Mouse (Mus musculus) heart, adult 2 months (tissue): ENCODE results near the gene Cd81. TPM values are rescaled to one million over a fixed set of nuclear protein-coding genes. Genes with fewer than 3 reads are reported as not detected.

Source experiments
- DNase-seq, 2 experiments: peaks; one replicate each; pipeline ENCODE4 v3.0.0; 2021
- H3K27ac ChIP-seq: fragments of 200-600 bp; 2 replicates; pipeline ENCODE4 v1.8.1; 2022
- H3K27me3 ChIP-seq: fragments of 200-500 bp; 2 replicates; pipeline ENCODE4 v1.6.1; 2012; ENCODE audit warnings: mild to moderate bottlenecking, low read length, inconsistent platforms, mixed read lengths; ENCODE audit not compliant: control insufficient read depth, insufficient read depth
- H3K36me3 ChIP-seq: fragments of 200-500 bp; 2 replicates; pipeline ENCODE4 v1.6.1; 2012; ENCODE audit warnings: low read length, inconsistent platforms; ENCODE audit not compliant: control insufficient read depth, insufficient read depth
- H3K4me1 ChIP-seq: fragments of 200-500 bp; 2 replicates; pipeline ENCODE4 v1.6.1; 2011; ENCODE audit warnings: low read length; ENCODE audit not compliant: control insufficient read depth, insufficient read depth
- H3K4me3 ChIP-seq: fragments of 200-600 bp; 2 replicates; pipeline ENCODE4 v1.8.1; 2022
- H3K79me2 ChIP-seq: fragments of 200-500 bp; replicated peaks from 2 replicates; pipeline ENCODE4 v1.6.1; 2012; ENCODE audit warnings: mild to moderate bottlenecking, inconsistent platforms, low read length, moderate library complexity, mixed read lengths; ENCODE audit not compliant: control insufficient read depth, insufficient read depth
- H3K9ac ChIP-seq: fragments of 200-500 bp; 2 replicates; pipeline ENCODE4 v1.6.1; 2012; ENCODE audit warnings: low read depth, mild to moderate bottlenecking, control low read depth, inconsistent platforms, low read length, mixed read lengths
- CTCF ChIP-seq: fragments of 200-600 bp; IDR thresholded peaks from 2 replicates; pipeline ENCODE4 v1.8.1; 2022; ENCODE audit warnings: antibody characterized with exemption, mild to moderate bottlenecking, moderate library complexity
- EP300 ChIP-seq: fragments of 200-500 bp; IDR thresholded peaks from 2 replicates; pipeline ENCODE4 v1.6.1; 2011; ENCODE audit warnings: low read depth, low read length, control low read depth; ENCODE audit not compliant: insufficient read depth
- POLR2A ChIP-seq: fragments of 200-500 bp; IDR thresholded peaks from 2 replicates; pipeline ENCODE4 v1.6.1; 2011; ENCODE audit warnings: mild to moderate bottlenecking, low read depth, low read length, control low read depth; ENCODE audit not compliant: insufficient read depth
- WGBS: fragments of 180-500 bp; shearing (Covaris S2); methylation state at CpG from one replicate; pipeline ENCODE4 v1.1.7; 2018; 5-methylcytosine and 5-hydroxymethylcytosine counted together
- intact Hi-C: fragments of 180-260 bp; cut with DNase I; formaldehyde crosslinking; loops from one replicate; pipeline ENCODE4 v1.15.1; 2025
- polyA plus RNA-seq: library from polyadenylated mRNA; depleted of rRNA; stranded (reverse); fragments of >200 nt; gene quantifications from 2 replicates; pipeline ENCODE4 v1.2.3, GENCODE M21; 2012
- total RNA-seq, 2 experiments: library from RNA; stranded (reverse); gene quantifications; 2 replicates each; pipeline ENCODE4 v1.2.3; 2021

Gene Cd81
- total and polyA plus RNA-seq, 3 experiments = 424 to 641 (median 434) TPM

DNA sequence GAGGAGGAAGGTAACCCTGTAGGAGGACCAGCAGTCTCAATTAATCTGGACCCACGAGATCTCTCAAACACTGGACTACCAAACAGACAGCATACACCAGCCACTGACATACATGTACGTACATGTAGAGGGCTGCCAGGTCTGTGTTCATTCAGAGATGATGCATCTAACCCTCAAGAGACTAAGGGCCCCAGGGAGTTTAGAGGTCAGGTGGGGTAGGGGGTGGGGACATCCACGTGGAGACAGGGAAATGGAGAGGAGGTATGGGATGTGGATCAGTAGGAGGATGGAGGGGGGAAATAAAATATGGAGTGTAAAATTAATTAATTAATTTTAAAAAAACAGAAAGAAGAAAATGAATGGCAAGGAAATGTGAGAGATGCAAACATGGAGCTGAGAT is 15.8 kb upstream of the Cd81 start:
- no peak for DNase-seq
- H3K4me3 ChIP-seq = no peak overlapping the region
- H3K79me2 ChIP-seq = no peaks in the 10 kb centered on the region
- no peak overlapping the region for H3K27ac ChIP-seq
- no peak overlapping the region for H3K9ac ChIP-seq
- peaks cover 9% of the 10 kb centered on the region for H3K36me3 ChIP-seq
- intact Hi-C loops = no loop called here
- H3K27me3 ChIP-seq = no peaks in the 10 kb centered on the region
- 90% methylated on average over 3 of the region's 3 CpGs for WGBS
- no peak for TF ChIP-seq CTCF
- no peak for TF ChIP-seq POLR2A
- no peak for TF ChIP-seq EP300
- H3K4me1 ChIP-seq = peaks cover 19% of the 10 kb centered on the region

DNA sequence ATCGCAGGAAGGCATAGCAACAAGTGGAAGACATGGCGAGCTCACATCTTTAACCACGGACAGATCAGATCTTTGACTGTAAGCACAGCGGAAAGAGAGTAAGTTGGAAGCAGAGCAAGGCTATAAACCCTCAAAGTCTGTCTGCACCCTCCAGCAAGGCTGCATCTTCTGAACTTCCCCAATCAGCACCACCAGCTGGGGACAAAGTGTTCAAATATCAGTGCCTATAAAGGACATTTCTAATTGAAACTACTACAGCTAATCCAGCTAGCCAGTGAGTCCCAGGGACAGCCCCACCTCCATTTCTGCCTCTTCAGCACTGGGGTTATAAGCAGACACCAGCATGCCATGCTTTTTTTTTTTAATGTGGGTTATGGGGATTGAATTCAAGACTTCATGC is 15.2 kb upstream of the Cd81 start:
- Histone ChIP-seq H3K4me1 (peaks cover 23% of the 10 kb centered on the region), H3K4me3 (no peak overlapping the region), H3K36me3 (peaks cover 9% of the 10 kb centered on the region), H3K9ac (no peak overlapping the region), H3K27ac (no peak overlapping the region), H3K79me2 (no peaks in the 10 kb centered on the region), H3K27me3 (no peaks in the 10 kb centered on the region)
- TF ChIP-seq POLR2A = no peak
- TF ChIP-seq CTCF = no peak
- no peak for TF ChIP-seq EP300
- no peak for DNase-seq
- intact Hi-C loops = no loop called here
- 91% methylated on average over 4 of the region's 4 CpGs for WGBS

DNA sequence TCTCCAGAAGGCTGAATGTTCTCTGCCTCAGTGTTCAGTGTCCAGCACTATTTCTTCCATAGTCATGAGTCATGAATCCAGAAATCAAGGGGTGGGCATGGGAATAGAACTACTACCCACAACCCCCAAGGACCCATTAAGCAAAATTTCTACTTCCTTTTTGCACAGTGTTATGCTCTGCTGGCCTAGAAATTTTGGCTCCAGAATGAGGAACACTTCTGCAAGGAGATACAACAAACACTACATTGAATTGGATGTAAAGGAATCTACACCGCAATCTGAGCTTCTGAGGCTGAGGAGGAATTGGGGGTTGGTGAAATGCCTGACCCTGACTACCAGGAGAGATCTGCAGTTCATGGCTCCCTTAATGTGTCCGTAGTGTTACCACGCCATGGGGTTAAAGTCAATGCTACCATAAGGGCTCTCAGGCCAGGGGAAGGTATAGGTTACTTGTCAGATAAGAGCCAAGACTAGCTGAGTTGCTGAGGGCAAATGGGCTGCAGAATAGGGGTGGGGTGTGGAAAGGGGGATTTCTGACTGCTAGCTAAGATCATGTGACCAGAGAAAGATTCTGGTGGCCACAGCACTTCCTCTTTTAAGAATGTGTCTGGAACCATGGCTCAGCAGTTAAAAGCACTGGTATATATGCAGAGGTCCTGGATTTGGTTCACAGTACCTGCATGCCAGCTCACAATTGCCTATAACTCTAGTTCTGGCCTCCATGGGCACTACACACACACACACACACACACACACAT is 14.2 kb upstream of the Cd81 start:
- intact Hi-C loops = no loop called here
- Histone ChIP-seq H3K9ac (no peak overlapping the region), H3K27me3 (no peaks in the 10 kb centered on the region), H3K27ac (no peak overlapping the region), H3K79me2 (no peaks in the 10 kb centered on the region), H3K4me1 (peaks cover 31% of the 10 kb centered on the region), H3K36me3 (peaks cover 7% of the 10 kb centered on the region), H3K4me3 (no peak overlapping the region)
- DNase-seq = peak in 1 of 2 experiments; percentile 20
- TF ChIP-seq CTCF (no peak), POLR2A (no peak), EP300 (no peak)
- WGBS = 87% methylated on average over 3 of the region's 3 CpGs

DNA sequence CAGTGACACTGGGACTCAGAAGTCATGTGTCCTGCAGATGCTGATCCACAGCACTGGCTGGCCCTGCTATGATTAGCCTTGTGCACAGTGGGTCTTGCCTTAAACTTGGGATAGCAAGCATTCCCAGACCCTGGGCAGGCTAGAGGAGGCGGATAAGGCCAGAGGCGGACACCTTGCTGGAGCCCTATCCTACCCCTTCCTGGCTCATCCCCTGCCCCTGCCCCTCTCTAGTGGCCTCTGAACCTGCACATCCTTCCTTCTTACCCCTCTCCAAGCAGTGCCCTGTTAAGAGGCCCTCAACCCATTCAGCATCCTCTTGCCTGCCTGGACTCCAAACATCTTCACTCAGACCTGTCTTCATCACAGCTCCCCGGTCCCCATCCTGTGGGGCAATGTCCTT is 12.0 kb upstream of the Cd81 start:
- Histone ChIP-seq H3K27me3 (no peaks in the 10 kb centered on the region), H3K4me3 (no peak overlapping the region), H3K36me3 (no peaks in the 10 kb centered on the region), H3K27ac (peak overlapping the region; percentile 90), H3K4me1 (peaks cover 24% of the 10 kb centered on the region), H3K79me2 (no peaks in the 10 kb centered on the region), H3K9ac (no peak overlapping the region)
- WGBS = 86% methylated on average over 3 of the region's 3 CpGs
- intact Hi-C loops = loop anchor here (2.0 kb wide), 1 partner anchor 28 kb away; the partner anchor contains the start of gene Tssc4
- TF ChIP-seq CTCF = no peak
- TF ChIP-seq EP300 = no peak
- no peak for TF ChIP-seq POLR2A
- no peak for DNase-seq

DNA sequence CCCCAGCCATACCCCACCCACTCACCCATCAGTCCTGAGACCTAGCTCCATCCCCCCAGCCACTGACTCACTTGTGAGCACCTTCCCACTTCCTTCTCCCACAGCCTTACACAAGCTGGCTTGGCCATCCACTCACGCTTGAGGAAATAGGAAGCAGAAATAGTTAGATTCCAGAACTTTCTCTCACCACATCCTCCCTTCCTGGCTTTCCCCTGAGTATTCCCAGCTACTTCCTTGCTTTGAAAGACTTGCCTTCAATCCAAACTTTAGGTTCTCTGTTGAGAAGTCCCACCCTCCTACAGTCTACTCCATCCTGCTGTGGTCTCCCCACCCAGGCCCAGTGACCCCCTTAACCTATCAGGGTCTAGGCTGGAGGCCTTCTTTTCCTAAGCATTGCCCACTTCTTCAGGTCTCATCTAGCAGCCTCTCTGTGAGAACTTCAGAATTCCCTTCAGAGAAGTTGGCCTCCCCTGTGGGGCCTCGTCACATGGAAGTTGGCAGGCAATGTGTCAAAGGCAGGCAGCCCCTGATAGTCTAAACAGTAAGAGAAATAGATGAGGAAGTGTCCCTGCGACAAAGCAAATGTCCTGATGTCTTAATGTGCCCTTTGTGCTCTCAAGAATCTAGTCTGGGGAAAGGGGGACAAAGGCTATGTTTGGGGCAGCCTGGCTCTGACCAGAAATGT is 11.3 kb upstream of the Cd81 start:
- Histone ChIP-seq H3K79me2 (no peaks in the 10 kb centered on the region), H3K27me3 (no peaks in the 10 kb centered on the region), H3K36me3 (no peaks in the 10 kb centered on the region), H3K4me1 (peaks cover 24% of the 10 kb centered on the region), H3K9ac (no peak overlapping the region), H3K4me3 (no peak overlapping the region), H3K27ac (peak overlapping the region; percentile 90)
- 40% methylated on average over 3 of the region's 3 CpGs for WGBS
- TF ChIP-seq EP300 (peak; percentile 75), POLR2A (no peak)
- DNase-seq = peak; percentile 49 to 53
- intact Hi-C loops = loop anchor here (2.0 kb wide), 1 partner anchor 28 kb away; the partner anchor contains the start of gene Tssc4

DNA sequence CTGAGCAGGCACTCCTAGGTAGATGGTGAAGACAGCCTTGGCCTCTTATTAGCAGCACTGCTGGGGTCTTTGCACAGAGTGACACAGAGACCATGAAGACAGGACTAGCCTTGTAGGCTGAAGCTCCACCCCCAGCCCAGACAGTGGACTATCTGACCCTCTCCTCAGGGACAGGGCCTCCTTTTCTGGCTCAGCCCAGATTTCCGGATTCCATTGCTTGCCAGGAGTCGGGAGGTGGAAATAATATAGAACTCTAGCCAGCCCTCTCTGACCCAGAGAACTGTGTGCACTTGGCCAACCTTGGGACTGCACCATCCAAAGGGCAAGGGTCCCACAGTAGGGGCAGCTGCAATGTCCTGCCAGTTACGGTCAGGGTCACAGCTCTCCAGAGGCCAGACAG is 10.4 kb upstream of the Cd81 start:
- H3K27ac ChIP-seq = peak overlapping the region; percentile 90
- intact Hi-C loops = loop anchor here (2.0 kb wide), 2 partner anchors 17 to 33 kb away; no protein-coding TSS in a partner anchor
- TF ChIP-seq CTCF = no peak
- TF ChIP-seq EP300 = peak; percentile 71; the same call in 1 of the 2 replicates
- TF ChIP-seq POLR2A = no peak
- H3K9ac ChIP-seq = no peak overlapping the region
- WGBS = 7% methylated on average over 3 of the region's 3 CpGs
- no peak overlapping the region for H3K4me3 ChIP-seq
- H3K4me1 ChIP-seq = peaks cover 24% of the 10 kb centered on the region
- no peaks in the 10 kb centered on the region for H3K79me2 ChIP-seq
- H3K36me3 ChIP-seq = no peaks in the 10 kb centered on the region
- peak; percentile 79 to 88 for DNase-seq
- no peaks in the 10 kb centered on the region for H3K27me3 ChIP-seq
